ENCODE assay signal across 34 mouse cellular contexts in genomic region chr4:128974677-128975076, GRCm38 (mm10). TPM values are rescaled to one million over a fixed set of nuclear protein-coding genes. Genes with fewer than 3 reads are reported as not detected.
DNase-seq lines count a peak whose midpoint lies in the region; ATAC-seq lines count a peak whose summit lies in the region.
"Had no signal": no experiment of that assay in that cellular context is flagged by ENCODE, and none has a peak within 500 bp of the region (broad histone marks: within the 10 kb centered on the region; RNA-seq: fewer than 3 reads in every experiment).

No protein-coding gene starts in this region.

- no peak overlapping the region for H3K27ac ChIP-seq in midbrain, embryonic 16.5 days (ENCODE audit: low read length)
- H3K27ac ChIP-seq: embryonic facial prominence, embryonic 10.5 days; embryonic facial prominence, embryonic 15.5 days; forebrain, embryonic 12.5 days; heart, embryonic 10.5 days; heart, embryonic 15.5 days; kidney, postnatal 0 days; limb, embryonic 15.5 days; liver, embryonic 13.5 days; midbrain, embryonic 13.5 days; neural tube, embryonic 15.5 days; stomach, postnatal 0 days had no signal

- no peaks in the 10 kb centered on the region for H3K36me3 ChIP-seq in midbrain, embryonic 16.5 days (ENCODE audit: control insufficient read depth, insufficient read depth, low read length)
- H3K36me3 ChIP-seq: embryonic facial prominence, embryonic 10.5 days; embryonic facial prominence, embryonic 15.5 days; forebrain, embryonic 12.5 days; heart, embryonic 10.5 days; heart, embryonic 15.5 days; limb, embryonic 15.5 days; liver, embryonic 13.5 days; midbrain, embryonic 13.5 days; neural tube, embryonic 15.5 days had no signal

- DNase-seq in ES-CJ7 (ENCODE audit: low read depth, low spot score) (peak; percentile 94), WW6 (ENCODE audit: low read depth, low spot score) (peak; percentile 87)
- no peak for DNase-seq in urinary bladder, postnatal 4 days (ENCODE audit: low spot score in 2 of 2)
- DNase-seq in frontal cortex, adult 2 months (ENCODE audit: extremely low spot score in 1 of 2, low spot score in 1 of 2) = no peak
- DNase-seq: adrenal gland, postnatal 36 days; cerebellum, adult 18-20 months; cerebellum, postnatal 14 days; forebrain, postnatal 0 days; gastrocnemius, postnatal 14 days; heart, adult 11 months; kidney, adult 8-10 months; kidney, postnatal 4 days; left cerebral cortex, postnatal 4 days; liver, embryonic 13.5 days; lung, embryonic 14.5 days; lung, postnatal 14 days; retina, postnatal 1 day; right cerebral cortex, postnatal 25 days had no signal

- no peaks in the 10 kb centered on the region for H3K9me3 ChIP-seq in midbrain, embryonic 16.5 days (replicated peaks; ENCODE audit: control insufficient read depth, low read length, poor library complexity, severe bottlenecking)
- H3K9me3 ChIP-seq: embryonic facial prominence, embryonic 10.5 days; embryonic facial prominence, embryonic 15.5 days; forebrain, embryonic 12.5 days; heart, embryonic 10.5 days; heart, embryonic 15.5 days; limb, embryonic 15.5 days; liver, embryonic 13.5 days; midbrain, embryonic 13.5 days; neural tube, embryonic 15.5 days had no signal

- no peak overlapping the region for H3K9ac ChIP-seq in midbrain, embryonic 16.5 days (ENCODE audit: low read depth, low read length)
- H3K9ac ChIP-seq: embryonic facial prominence, embryonic 15.5 days; forebrain, embryonic 12.5 days; forebrain, postnatal 0 days; heart, embryonic 15.5 days; limb, embryonic 15.5 days; liver, embryonic 13.5 days; lung, embryonic 14.5 days; midbrain, embryonic 13.5 days; neural tube, embryonic 15.5 days had no signal

- ATAC-seq in megakaryocyte, adult 5-6 weeks (ENCODE audit: poor library complexity, severe bottlenecking) = peak; percentile 23
- no peak for ATAC-seq in midbrain, embryonic 16.5 days
- no peak for ATAC-seq in activated CD4-positive, CD25-positive, alpha-beta regulatory T cell, adult 4 months
- ATAC-seq: forebrain, postnatal 0 days; hindbrain, embryonic 16.5 days; intestine, embryonic 16.5 days; midbrain, embryonic 13.5 days had no signal

- WGBS in midbrain, embryonic 16.5 days = 86% methylated on average over 8 of the region's 8 CpGs

- H3K4me3 ChIP-seq in midbrain, embryonic 16.5 days (ENCODE audit: low read depth, low read length) = no peak overlapping the region
- H3K4me3 ChIP-seq: embryonic facial prominence, embryonic 10.5 days; embryonic facial prominence, embryonic 15.5 days; forebrain, embryonic 12.5 days; heart, embryonic 10.5 days; heart, embryonic 15.5 days; limb, embryonic 15.5 days; liver, embryonic 13.5 days; midbrain, embryonic 13.5 days; neural tube, embryonic 15.5 days had no signal

- H3K4me1 ChIP-seq in midbrain, embryonic 16.5 days (ENCODE audit: control insufficient read depth, insufficient read depth, low read length) = no peaks in the 10 kb centered on the region
- H3K4me1 ChIP-seq: embryonic facial prominence, embryonic 15.5 days; forebrain, embryonic 12.5 days; liver, embryonic 13.5 days; midbrain, embryonic 13.5 days; neural tube, embryonic 15.5 days had no signal

- H3K27me3 ChIP-seq in midbrain, embryonic 16.5 days (ENCODE audit: control insufficient read depth, insufficient read depth, low read depth, low read length) = no peaks in the 10 kb centered on the region
- H3K27me3 ChIP-seq: embryonic facial prominence, embryonic 15.5 days; forebrain, embryonic 12.5 days; heart, embryonic 15.5 days; limb, embryonic 15.5 days; liver, embryonic 13.5 days; midbrain, embryonic 13.5 days; neural tube, embryonic 15.5 days had no signal

- H3K4me2 ChIP-seq in midbrain, embryonic 16.5 days (ENCODE audit: low read length) = no peak overlapping the region
- H3K4me2 ChIP-seq: embryonic facial prominence, embryonic 15.5 days; forebrain, embryonic 12.5 days; heart, embryonic 15.5 days; limb, embryonic 15.5 days; liver, embryonic 13.5 days; lung, embryonic 14.5 days; midbrain, embryonic 13.5 days; neural tube, embryonic 15.5 days had no signal

RNA-seq across cellular contexts. Expression of gene Azin2, which starts 12.4 kb away (rescaled TPM):
- 0.25 and 0.38 TPM in 2 replicates for total RNA-seq in megakaryocyte, adult 5-6 weeks (2015)
- 0.29 and 1.5 TPM in 2 replicates for total RNA-seq in megakaryocyte, adult 5-6 weeks (2017)
- 16.6 and 20.2 TPM in 2 replicates for polyA plus RNA-seq in midbrain, embryonic 16.5 days (2015; fragmentation: Nextera tagmentation; extraction: Ambion mirVana)
- under 1 TPM in 1 of 2 experiments, not detected in 1; 0.34 TPM for polyA plus RNA-seq in activated CD4-positive, CD25-positive, alpha-beta regulatory T cell, adult 4 months (2017; shearing (Covaris generic))
- 42.5 and 43.7 TPM in 2 replicates for polyA plus RNA-seq in frontal cortex, adult 2 months (2012; rRNA removed)
- total RNA-seq: megakaryocyte-erythroid progenitor cell, adult 5-6 weeks had no signal

RNA-seq across cellular contexts. Expression of gene Ak2, which starts 17.1 kb away (rescaled TPM):
- 41.2 and 48.0 TPM in 2 replicates for total RNA-seq in megakaryocyte, adult 5-6 weeks (2015)
- 69.0 and 71.2 TPM in 2 replicates for total RNA-seq in megakaryocyte, adult 5-6 weeks (2017)
- 81.6 and 81.7 TPM in 2 replicates for polyA plus RNA-seq in midbrain, embryonic 16.5 days (2015; fragmentation: Nextera tagmentation; extraction: Ambion mirVana)
- 100 to 1,000 TPM in 1 of 2 experiments, 10 to 100 TPM in 1; 62.4 to 108 TPM for polyA plus RNA-seq in activated CD4-positive, CD25-positive, alpha-beta regulatory T cell, adult 4 months (2017; shearing (Covaris generic))
- 41.8 and 42.2 TPM in 2 replicates for polyA plus RNA-seq in frontal cortex, adult 2 months (2012; rRNA removed)

Comparison
In these comparisons a context has a peak if more than half of its experiments do, and no peak if none do; other contexts are left out.
1. DNase-seq: peak in ES-CJ7 (single experiment) and WW6 (single experiment); none in urinary bladder, postnatal 4 days (0 of 2) and frontal cortex, adult 2 months (0 of 2).
2. RNA of gene Azin2, which starts 12.4 kb away (polyA plus RNA-seq): 42.5 to 43.7 TPM in frontal cortex, adult 2 months and 16.6 to 20.2 TPM in midbrain, embryonic 16.5 days; 0.34 TPM in activated CD4-positive, CD25-positive, alpha-beta regulatory T cell, adult 4 months; every median in the first group is over 10 times any median in the second.